Mouse (Mus musculus) kidney, embryonic 14.5 days (tissue): ENCODE measurements around the gene Olfr1369-ps1. TPM values are rescaled to one million over a fixed set of nuclear protein-coding genes. Genes with fewer than 3 reads are reported as not detected.
"Not testable (repeated sequence)": the region's sequence is repeated elsewhere in the genome, so short reads cannot be mapped to it uniquely, and the experiment has no call there.

ENCODE experiments used
- ATAC-seq: fragments of 200-750 bp; cut with Nextera tagmentation; 2 replicates; pipeline ENCODE4 v1.8.0; 2017; ENCODE audit warnings: moderate number of reproducible peaks, mild to moderate bottlenecking, moderate TSS enrichment, moderate library complexity; ENCODE audit not compliant: low FRiP score, low TSS enrichment
- H3K27ac ChIP-seq: fragments of 300-500 bp; sonication (generic); 2 replicates; pipeline ENCODE4 v1.5.1; 2014; ENCODE audit warnings: low read depth, mild to moderate bottlenecking, low read length, moderate library complexity, mixed read lengths
- H3K27me3 ChIP-seq: fragments of 300-500 bp; sonication (generic); 2 replicates; pipeline ENCODE4 v1.6.1; 2014; ENCODE audit warnings: mild to moderate bottlenecking, low read length; ENCODE audit not compliant: control insufficient read depth, insufficient read depth
- H3K36me3 ChIP-seq: fragments of 300-500 bp; sonication (generic); 2 replicates; pipeline ENCODE4 v1.6.1; 2014; ENCODE audit warnings: low read length, mixed read lengths; ENCODE audit not compliant: control insufficient read depth, insufficient read depth
- H3K4me1 ChIP-seq: fragments of 300-500 bp; sonication (generic); 2 replicates; pipeline ENCODE4 v1.6.1; 2014; ENCODE audit warnings: low read length, mixed read lengths; ENCODE audit not compliant: control insufficient read depth, insufficient read depth
- H3K4me2 ChIP-seq: fragments of 300-500 bp; sonication (generic); replicated peaks from 2 replicates; pipeline ENCODE4 v1.6.1; 2014; ENCODE audit warnings: low read depth, mild to moderate bottlenecking, low read length
- H3K4me3 ChIP-seq: fragments of 300-500 bp; sonication (generic); 2 replicates; pipeline ENCODE4 v1.5.1; 2014; ENCODE audit warnings: mild to moderate bottlenecking, low read length
- H3K9ac ChIP-seq: fragments of 300-500 bp; sonication (generic); 2 replicates; pipeline ENCODE4 v1.6.1; 2014; ENCODE audit warnings: low read depth, mild to moderate bottlenecking, low read length, moderate library complexity
- H3K9me3 ChIP-seq: fragments of 300-500 bp; sonication (generic); 2 replicates; pipeline ENCODE4 v1.6.1; 2016; ENCODE audit warnings: low read length; ENCODE audit not compliant: control insufficient read depth
- WGBS: fragments of 180-500 bp; shearing (Covaris S2); extraction: QIAGEN DNeasy Blood & Tissue Kit; methylation state at CpG from one replicate; pipeline ENCODE4 v1.1.7; 2014; 5-methylcytosine and 5-hydroxymethylcytosine counted together
- polyA plus RNA-seq: library from polyadenylated mRNA; unstranded; fragments of >200 nt; fragmentation: Nextera tagmentation; extraction: Ambion mirVana; gene quantifications from 2 replicates; pipeline ENCODE4 v1.2.1, GENCODE M21; 2014

The Olfr1369-ps1 gene
- 0.06 TPM in 1 of 2 replicates, not detected in the other for polyA plus RNA-seq

GRCm38 (mm10) chr13:21111183-21111582 is at the start of gene Olfr1369-ps1:
Olfr1369-ps1 (plus strand) TSS chr13:21111483.
- not testable (repeated sequence) for H3K9me3 ChIP-seq, H3K4me1 ChIP-seq, H3K4me2 ChIP-seq, H3K27me3 ChIP-seq, H3K9ac ChIP-seq, ATAC-seq, H3K27ac ChIP-seq, H3K36me3 ChIP-seq, H3K4me3 ChIP-seq
- 81% methylated on average over 3 of the region's 3 CpGs for WGBS

GRCm38 (mm10) chr13:21066021-21066420 is 45.3 kb upstream of the Olfr1369-ps1 start:
- no peak for ATAC-seq
- Histone ChIP-seq H3K9ac (no peak overlapping the region), H3K27ac (no peak overlapping the region), H3K4me1 (no peaks in the 10 kb centered on the region), H3K4me3 (no peak overlapping the region), H3K27me3 (no peaks in the 10 kb centered on the region), H3K9me3 (no peaks in the 10 kb centered on the region), H3K36me3 (no peaks in the 10 kb centered on the region), H3K4me2 (no peak overlapping the region)
- 80% methylated on average over 2 of the region's 2 CpGs for WGBS

- H3K9ac ChIP-seq = no peak within 1 kb of the TSS
- 81% methylated on average over 3 of the region's 3 CpGs for WGBS
- H3K27me3 ChIP-seq = no peaks in the 10 kb centered on the region
- H3K4me2 ChIP-seq = no peak within 1 kb of the TSS
- no peak for ATAC-seq
- no peak within 1 kb of the TSS for H3K27ac ChIP-seq
- H3K4me1 ChIP-seq = no peaks in the 10 kb centered on the region
- H3K4me3 ChIP-seq = no peak within 1 kb of the TSS
- no peaks in the 10 kb centered on the region for H3K36me3 ChIP-seq
- H3K9me3 ChIP-seq = no peaks in the 10 kb centered on the region
These were observed 36.4 kb upstream of the Olfr1369-ps1 start, which contains the start of gene Olfr1370 for GRCm38 (mm10) chr13:21074847-21075246. Olfr1370 (minus strand) TSS chr13:21074947.

- ATAC-seq = no peak
- H3K27ac ChIP-seq = no peak overlapping the region
- WGBS = 81% methylated on average over 2 of the region's 2 CpGs
- no peaks in the 10 kb centered on the region for H3K36me3 ChIP-seq
- H3K9me3 ChIP-seq = no peaks in the 10 kb centered on the region
- no peak overlapping the region for H3K4me3 ChIP-seq
- no peaks in the 10 kb centered on the region for H3K4me1 ChIP-seq
- H3K4me2 ChIP-seq = no peak overlapping the region
- no peak overlapping the region for H3K9ac ChIP-seq
- no peaks in the 10 kb centered on the region for H3K27me3 ChIP-seq
These were observed 28.6 kb upstream of the Olfr1369-ps1 start for GRCm38 (mm10) chr13:21082686-21083085.

- Histone ChIP-seq H3K27ac (no peak overlapping the region), H3K9me3 (no peaks in the 10 kb centered on the region), H3K9ac (no peak overlapping the region), H3K4me3 (no peak overlapping the region), H3K36me3 (no peaks in the 10 kb centered on the region), H3K27me3 (no peaks in the 10 kb centered on the region), H3K4me2 (no peak overlapping the region), H3K4me1 (no peaks in the 10 kb centered on the region)
- no peak for ATAC-seq
- WGBS = 95% methylated on average over 3 of the region's 3 CpGs
These were observed 1.5 kb upstream of the Olfr1369-ps1 start for GRCm38 (mm10) chr13:21109759-21110158.

GRCm38 (mm10) chr13:21110441-21110840 is 842 bp upstream of the Olfr1369-ps1 start:
- no peak for ATAC-seq
- Histone ChIP-seq H3K4me2 (no peak overlapping the region), H3K9me3 (no peaks in the 10 kb centered on the region), H3K27me3 (no peaks in the 10 kb centered on the region), H3K4me3 (no peak overlapping the region), H3K27ac (no peak overlapping the region), H3K4me1 (no peaks in the 10 kb centered on the region), H3K9ac (no peak overlapping the region), H3K36me3 (no peaks in the 10 kb centered on the region)
- 88% methylated on average over 6 of the region's 6 CpGs for WGBS

GRCm38 (mm10) chr13:21114121-21114520 is 2.8 kb downstream of the Olfr1369-ps1 start:
- no peak overlapping the region for H3K27ac ChIP-seq
- no peak overlapping the region for H3K4me3 ChIP-seq
- H3K9me3 ChIP-seq = no peaks in the 10 kb centered on the region
- H3K27me3 ChIP-seq = no peaks in the 10 kb centered on the region
- H3K9ac ChIP-seq = no peak overlapping the region
- no peaks in the 10 kb centered on the region for H3K4me1 ChIP-seq
- H3K4me2 ChIP-seq = no peak overlapping the region
- 89% methylated on average over 4 of the region's 4 CpGs for WGBS
- H3K36me3 ChIP-seq = no peaks in the 10 kb centered on the region
- ATAC-seq = no peak

GRCm38 (mm10) chr13:21129339-21129738 is 18.1 kb downstream of the Olfr1369-ps1 start, which contains the start of gene Olfr263:
Olfr263 (plus strand) TSS chr13:21129639.
- not testable (repeated sequence) for H3K9ac ChIP-seq, H3K4me3 ChIP-seq, H3K27ac ChIP-seq, H3K36me3 ChIP-seq, ATAC-seq, H3K4me1 ChIP-seq, H3K27me3 ChIP-seq, H3K4me2 ChIP-seq, H3K9me3 ChIP-seq
- WGBS = 83% methylated on average over 3 of the region's 3 CpGs

- WGBS = 47% methylated on average over 8 of the region's 8 CpGs
- H3K4me3 ChIP-seq = no peak overlapping the region
- ATAC-seq = no peak
- H3K9ac ChIP-seq = no peak overlapping the region
- no peaks in the 10 kb centered on the region for H3K27me3 ChIP-seq
- no peak overlapping the region for H3K27ac ChIP-seq
- no peak overlapping the region for H3K4me2 ChIP-seq
- H3K9me3 ChIP-seq = no peaks in the 10 kb centered on the region
- no peaks in the 10 kb centered on the region for H3K4me1 ChIP-seq
- no peaks in the 10 kb centered on the region for H3K36me3 ChIP-seq
These were observed 31.1 kb downstream of the Olfr1369-ps1 start for GRCm38 (mm10) chr13:21142421-21142820.
